Mouse (Mus musculus): ENCODE measurements around the gene Cped1. TPM values are rescaled to one million over a fixed set of nuclear protein-coding genes. Genes with fewer than 3 reads are reported as not detected.

Cped1 gene
- polyA plus RNA-seq, 1 experiment from 2014 or later: 4.8 TPM

DNA sequence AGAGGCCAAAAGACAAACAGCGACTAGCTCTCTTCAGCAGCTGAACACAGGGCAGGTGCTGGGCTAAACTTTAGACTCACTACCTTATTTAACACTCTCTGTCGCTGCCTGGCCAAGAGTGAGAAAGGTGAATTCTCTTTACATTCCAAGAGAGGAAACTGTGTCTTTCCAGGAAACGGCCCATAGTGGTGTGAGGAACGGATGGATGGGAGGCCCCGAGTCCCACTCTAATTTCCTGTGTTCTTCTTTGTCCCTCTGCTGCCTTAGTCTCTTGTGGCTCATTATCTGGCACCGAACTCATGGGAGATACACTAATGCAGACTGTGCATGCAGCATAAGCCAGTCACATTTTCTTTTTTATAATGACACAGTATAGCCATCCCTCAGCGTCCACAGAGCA is 31.9 kb downstream of the Cped1 start:
- H3K9ac ChIP-seq (ENCODE audit: low read length): no peak overlapping the region
- H3K4me2 ChIP-seq (ENCODE audit: low read depth, low read length): no peak overlapping the region
- peaks cover 9% of the 10 kb centered on the region; the same call in 1 of the 2 replicates for H3K4me1 ChIP-seq (ENCODE audit: control insufficient read depth, insufficient read depth, low read length)
- no peaks in the 10 kb centered on the region; the same call in 1 of the 2 replicates for H3K36me3 ChIP-seq (ENCODE audit: control insufficient read depth, insufficient read depth)
- H3K27ac ChIP-seq (ENCODE audit: low read length): no peak overlapping the region
- H3K27me3 ChIP-seq (ENCODE audit: control insufficient read depth, insufficient read depth, low read length): no peaks in the 10 kb centered on the region
- H3K9me3 ChIP-seq (replicated peaks; ENCODE audit: control insufficient read depth, low read length): no peaks in the 10 kb centered on the region
- no peak for ATAC-seq (replicated peaks; ENCODE audit: extremely low read depth, insufficient read depth, low FRiP score)
- 56% methylated on average over 7 of the region's 7 CpGs for WGBS
- no peak overlapping the region for H3K4me3 ChIP-seq (ENCODE audit: low read length)

DNA sequence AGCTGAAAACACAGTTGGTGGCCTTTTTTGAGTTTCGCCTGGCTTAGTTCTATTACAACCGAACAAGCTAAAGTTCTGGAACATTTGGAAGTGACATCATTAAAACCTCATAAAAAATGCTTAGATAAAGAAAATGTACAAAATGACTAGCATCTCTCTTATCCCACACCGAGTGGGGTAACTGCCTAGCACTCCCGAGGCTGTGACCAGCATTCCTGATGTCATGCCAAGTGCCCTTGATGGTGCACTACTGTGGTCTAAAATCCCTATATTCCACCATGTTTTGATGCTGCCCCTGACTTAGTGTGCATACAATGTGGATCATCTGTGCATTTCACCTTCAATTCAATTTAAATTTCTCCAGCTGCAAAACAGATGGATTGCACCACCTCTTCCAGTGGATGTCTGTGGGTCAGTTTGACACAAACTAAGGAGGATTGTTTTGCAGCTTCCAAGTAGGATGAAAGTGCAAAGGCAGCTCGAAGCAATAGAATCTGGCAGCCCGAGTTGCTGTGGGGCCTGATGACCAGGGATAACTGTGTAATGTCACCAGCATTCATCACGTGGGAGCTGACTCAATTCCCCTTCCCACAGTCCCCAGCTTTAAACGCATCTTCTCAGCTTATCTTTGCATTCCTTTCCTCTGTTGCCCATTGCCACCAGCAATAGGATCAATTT is 33.2 kb downstream of the Cped1 start:
- WGBS: 43% methylated on average over 8 of the region's 8 CpGs
- Histone ChIP-seq H3K4me3 (ENCODE audit: low read length) (no peak overlapping the region), H3K27me3 (ENCODE audit: control insufficient read depth, insufficient read depth, low read length) (no peaks in the 10 kb centered on the region), H3K27ac (ENCODE audit: low read length) (peak overlapping the region; percentile 32; the same call in 1 of the 2 replicates), H3K9me3 (replicated peaks; ENCODE audit: control insufficient read depth, low read length) (no peaks in the 10 kb centered on the region), H3K4me1 (ENCODE audit: control insufficient read depth, insufficient read depth, low read length) (peaks cover 9% of the 10 kb centered on the region; the same call in 1 of the 2 replicates), H3K4me2 (ENCODE audit: low read depth, low read length) (no peak overlapping the region), H3K9ac (ENCODE audit: low read length) (no peak overlapping the region), H3K36me3 (ENCODE audit: control insufficient read depth, insufficient read depth) (no peaks in the 10 kb centered on the region; the same call in 1 of the 2 replicates)
- ATAC-seq (replicated peaks; ENCODE audit: extremely low read depth, insufficient read depth, low FRiP score): no peak

DNA sequence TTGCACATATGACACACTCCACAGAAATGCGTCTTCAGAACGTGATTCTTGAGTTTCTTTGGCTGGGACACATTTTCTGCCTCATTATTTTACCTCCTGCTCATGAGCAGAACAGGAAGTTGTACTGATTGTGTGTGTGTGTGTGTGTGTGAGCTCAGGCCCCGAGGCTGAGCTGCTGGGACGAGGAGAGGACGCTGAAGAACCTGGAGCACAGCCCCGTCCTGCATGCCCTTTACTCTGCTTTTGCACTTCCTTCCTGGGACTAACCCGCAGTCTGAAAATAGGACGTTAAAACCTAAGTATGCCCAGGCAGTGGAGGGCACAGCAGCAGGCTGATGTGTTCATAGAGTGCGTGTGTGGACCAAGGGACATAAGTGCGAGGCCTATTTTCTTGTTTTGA is 33.9 kb downstream of the Cped1 start:
- Histone ChIP-seq H3K4me3 (ENCODE audit: low read length) (no peak overlapping the region), H3K4me2 (ENCODE audit: low read depth, low read length) (no peak overlapping the region), H3K4me1 (ENCODE audit: control insufficient read depth, insufficient read depth, low read length) (peaks cover 9% of the 10 kb centered on the region; the same call in 1 of the 2 replicates), H3K27ac (ENCODE audit: low read length) (peak overlapping the region; percentile 15), H3K9ac (ENCODE audit: low read length) (no peak overlapping the region), H3K9me3 (replicated peaks; ENCODE audit: control insufficient read depth, low read length) (no peaks in the 10 kb centered on the region), H3K36me3 (ENCODE audit: control insufficient read depth, insufficient read depth) (no peaks in the 10 kb centered on the region; the same call in 1 of the 2 replicates), H3K27me3 (ENCODE audit: control insufficient read depth, insufficient read depth, low read length) (no peaks in the 10 kb centered on the region)
- WGBS: 33% methylated on average over 10 of the region's 10 CpGs
- peak; percentile 23; the same call in 1 of the 2 replicates for ATAC-seq (replicated peaks; ENCODE audit: extremely low read depth, insufficient read depth, low FRiP score)

GRCm38 (mm10) chr6:22020696-22021095 is 35.0 kb downstream of the Cped1 start:
- Histone ChIP-seq H3K27ac (ENCODE audit: low read length) (no peak overlapping the region), H3K9ac (ENCODE audit: low read length) (no peak overlapping the region), H3K36me3 (ENCODE audit: control insufficient read depth, insufficient read depth) (no peaks in the 10 kb centered on the region; the same call in 1 of the 2 replicates), H3K9me3 (replicated peaks; ENCODE audit: control insufficient read depth, low read length) (no peaks in the 10 kb centered on the region), H3K4me2 (ENCODE audit: low read depth, low read length) (no peak overlapping the region), H3K27me3 (ENCODE audit: control insufficient read depth, insufficient read depth, low read length) (no peaks in the 10 kb centered on the region), H3K4me1 (ENCODE audit: control insufficient read depth, insufficient read depth, low read length) (peaks cover 9% of the 10 kb centered on the region; the same call in 1 of the 2 replicates), H3K4me3 (ENCODE audit: low read length) (no peak overlapping the region)
- 83% methylated on average over 5 of the region's 5 CpGs for WGBS
- no peak for ATAC-seq (replicated peaks; ENCODE audit: extremely low read depth, insufficient read depth, low FRiP score)

- H3K9me3 ChIP-seq (replicated peaks; ENCODE audit: control insufficient read depth, low read length): no peaks in the 10 kb centered on the region
- H3K4me1 ChIP-seq (ENCODE audit: control insufficient read depth, insufficient read depth, low read length): peaks cover 9% of the 10 kb centered on the region; the same call in 1 of the 2 replicates
- no peaks in the 10 kb centered on the region for H3K36me3 ChIP-seq (ENCODE audit: control insufficient read depth, insufficient read depth)
- no peaks in the 10 kb centered on the region for H3K27me3 ChIP-seq (ENCODE audit: control insufficient read depth, insufficient read depth, low read length)
- ATAC-seq (replicated peaks; ENCODE audit: extremely low read depth, insufficient read depth, low FRiP score): no peak
- H3K9ac ChIP-seq (ENCODE audit: low read length): no peak overlapping the region
- no peak overlapping the region for H3K4me2 ChIP-seq (ENCODE audit: low read depth, low read length)
- H3K27ac ChIP-seq (ENCODE audit: low read length): no peak overlapping the region
- H3K4me3 ChIP-seq (ENCODE audit: low read length): no peak overlapping the region
- WGBS: 83% methylated on average over 3 of the region's 3 CpGs
Measured at GRCm38 (mm10) chr6:22021315-22021714, 35.6 kb downstream of the Cped1 start.

DNA sequence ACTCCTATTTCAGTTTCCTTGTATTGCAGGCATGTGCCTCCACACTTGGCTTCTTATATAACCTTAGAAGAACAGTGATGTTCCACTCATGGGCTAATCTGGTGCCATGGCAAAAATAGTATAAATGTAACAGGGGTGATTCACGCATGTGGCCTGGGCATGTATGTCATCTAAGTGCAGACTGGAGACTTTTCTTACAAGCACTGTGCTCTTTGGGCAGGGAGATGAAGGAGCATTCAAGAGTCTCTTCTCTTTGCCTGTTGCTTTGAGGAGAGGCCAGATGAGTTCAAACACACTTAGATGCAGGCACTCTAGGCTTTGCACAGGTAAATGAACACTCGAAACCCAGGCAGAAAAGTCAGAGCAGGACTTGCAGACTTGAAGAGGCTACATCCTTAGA is 38.5 kb downstream of the Cped1 start:
- Histone ChIP-seq H3K36me3 (ENCODE audit: control insufficient read depth, insufficient read depth) (no peaks in the 10 kb centered on the region), H3K27me3 (ENCODE audit: control insufficient read depth, insufficient read depth, low read length) (no peaks in the 10 kb centered on the region), H3K9me3 (replicated peaks; ENCODE audit: control insufficient read depth, low read length) (no peaks in the 10 kb centered on the region), H3K4me3 (ENCODE audit: low read length) (no peak overlapping the region), H3K4me1 (ENCODE audit: control insufficient read depth, insufficient read depth, low read length) (peaks cover 7% of the 10 kb centered on the region; the same call in 1 of the 2 replicates), H3K4me2 (ENCODE audit: low read depth, low read length) (no peak overlapping the region), H3K27ac (ENCODE audit: low read length) (no peak overlapping the region), H3K9ac (ENCODE audit: low read length) (no peak overlapping the region)
- WGBS: 88% methylated on average over 2 of the region's 2 CpGs
- no peak for ATAC-seq (replicated peaks; ENCODE audit: extremely low read depth, insufficient read depth, low FRiP score)

GRCm38 (mm10) chr6:22025584-22026357 is 40.1 kb downstream of the Cped1 start:
- Histone ChIP-seq H3K36me3 (ENCODE audit: control insufficient read depth, insufficient read depth) (no peaks in the 10 kb centered on the region), H3K4me2 (ENCODE audit: low read depth, low read length) (peak overlapping the region; percentile 48), H3K9ac (ENCODE audit: low read length) (no peak overlapping the region), H3K9me3 (replicated peaks; ENCODE audit: control insufficient read depth, low read length) (no peaks in the 10 kb centered on the region), H3K27ac (ENCODE audit: low read length) (no peak overlapping the region; the same call in 1 of the 2 replicates), H3K4me1 (ENCODE audit: control insufficient read depth, insufficient read depth, low read length) (no peaks in the 10 kb centered on the region), H3K4me3 (ENCODE audit: low read length) (peak overlapping the region; percentile 20), H3K27me3 (ENCODE audit: control insufficient read depth, insufficient read depth, low read length) (no peaks in the 10 kb centered on the region)
- WGBS: 30% methylated on average over 17 of the region's 17 CpGs
- peak; percentile 23; the same call in 1 of the 2 replicates for ATAC-seq (replicated peaks; ENCODE audit: extremely low read depth, insufficient read depth, low FRiP score)

GRCm38 (mm10) chr6:22026358-22026673 is 40.6 kb downstream of the Cped1 start:
- no peaks in the 10 kb centered on the region for H3K36me3 ChIP-seq (ENCODE audit: control insufficient read depth, insufficient read depth)
- H3K4me3 ChIP-seq (ENCODE audit: low read length): 0 out of 2 replicates have a peak overlapping the region, but pooled peaks have one; percentile 10
- ATAC-seq (replicated peaks; ENCODE audit: extremely low read depth, insufficient read depth, low FRiP score): no peak
- no peak overlapping the region; the same call in 1 of the 2 replicates for H3K27ac ChIP-seq (ENCODE audit: low read length)
- WGBS: 49% methylated on average over 4 of the region's 4 CpGs
- no peaks in the 10 kb centered on the region for H3K4me1 ChIP-seq (ENCODE audit: control insufficient read depth, insufficient read depth, low read length)
- H3K4me2 ChIP-seq (ENCODE audit: low read depth, low read length): peak overlapping the region; percentile 48
- no peak overlapping the region for H3K9ac ChIP-seq (ENCODE audit: low read length)
- no peaks in the 10 kb centered on the region for H3K27me3 ChIP-seq (ENCODE audit: control insufficient read depth, insufficient read depth, low read length)
- H3K9me3 ChIP-seq (replicated peaks; ENCODE audit: control insufficient read depth, low read length): no peaks in the 10 kb centered on the region

Measured in heart, embryonic 16.5 days (tissue).